10 mouse cellular contexts compared by ENCODE assay signal in the genomic region with DNA sequence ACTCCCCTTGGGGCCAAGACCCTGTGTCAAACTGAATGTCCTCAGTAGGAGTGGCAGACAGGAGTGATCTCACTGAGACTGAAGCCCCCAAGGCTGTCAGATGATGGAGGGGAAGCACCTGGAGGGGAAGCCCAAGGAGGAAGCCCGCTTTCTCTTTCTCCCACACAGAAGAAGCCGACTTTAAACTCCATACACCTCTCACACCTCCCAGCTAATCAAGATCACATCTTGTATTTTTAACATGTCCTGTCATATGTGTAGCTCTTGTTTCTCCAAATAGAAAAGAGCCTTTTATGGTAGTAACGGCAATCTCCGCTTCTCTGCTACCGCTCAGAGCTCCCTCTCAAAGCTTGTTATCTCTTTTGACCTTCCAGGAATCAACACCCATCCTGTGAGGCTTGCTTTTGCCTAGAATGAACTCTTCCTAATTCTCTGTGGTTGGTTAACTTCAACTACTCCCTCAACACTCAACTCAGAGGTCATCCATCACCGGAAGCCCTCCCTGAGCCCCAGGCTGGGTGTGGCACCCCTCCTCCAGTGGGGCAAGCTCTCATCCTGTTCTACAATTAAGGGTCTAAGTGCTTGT. TPM values are rescaled to one million over a fixed set of nuclear protein-coding genes. Genes with fewer than 3 reads are reported as not detected.
DNase-seq lines count a peak whose midpoint lies in the region; ATAC-seq lines count a peak whose summit lies in the region.
"Had no signal": no experiment of that assay in that cellular context is flagged by ENCODE, and none has a peak within 500 bp of the region (broad histone marks: within the 10 kb centered on the region; RNA-seq: fewer than 3 reads in every experiment).

No protein-coding gene starts in this region.

- H3K27ac ChIP-seq in heart, embryonic 15.5 days = peak overlapping the region; percentile 90
- H3K27ac ChIP-seq in hindbrain, embryonic 12.5 days = no peak overlapping the region
- no peak overlapping the region for H3K27ac ChIP-seq in hindbrain, embryonic 13.5 days
- H3K27ac ChIP-seq: embryonic facial prominence, embryonic 13.5 days had no signal

- peak overlapping the region; percentile 35; the same call in 1 of the 2 replicates for H3K4me3 ChIP-seq in heart, embryonic 15.5 days
- no peak overlapping the region for H3K4me3 ChIP-seq in hindbrain, embryonic 12.5 days
- H3K4me3 ChIP-seq in hindbrain, embryonic 13.5 days = no peak overlapping the region
- H3K4me3 ChIP-seq: embryonic facial prominence, embryonic 13.5 days had no signal

- DNase-seq in spleen, adult 12 weeks (ENCODE audit: low spot score) = peak; percentile 42
- no peak for DNase-seq in spleen, postnatal 14 days (ENCODE audit: low spot score in 2 of 2)
- DNase-seq in layer of hippocampus, adult 9-10 months (ENCODE audit: low spot score) = no peak

- H3K27me3 ChIP-seq in heart, embryonic 15.5 days = no peaks in the 10 kb centered on the region
- H3K27me3 ChIP-seq in hindbrain, embryonic 12.5 days = peaks cover 13% of the 10 kb centered on the region
- H3K27me3 ChIP-seq in hindbrain, embryonic 13.5 days = peaks cover 30% of the 10 kb centered on the region

- H3K9me3 ChIP-seq in heart, embryonic 15.5 days (replicated peaks) = no peaks in the 10 kb centered on the region
- H3K9me3 ChIP-seq in hindbrain, embryonic 12.5 days (replicated peaks) = no peaks in the 10 kb centered on the region
- H3K9me3 ChIP-seq in hindbrain, embryonic 13.5 days = no peaks in the 10 kb centered on the region
- H3K9me3 ChIP-seq: embryonic facial prominence, embryonic 13.5 days had no signal

- H3K4me2 ChIP-seq in heart, embryonic 15.5 days = peak overlapping the region; percentile 63
- no peak overlapping the region for H3K4me2 ChIP-seq in hindbrain, embryonic 12.5 days (replicated peaks)
- H3K4me2 ChIP-seq in hindbrain, embryonic 13.5 days = no peak overlapping the region
- H3K4me2 ChIP-seq: embryonic facial prominence, embryonic 13.5 days had no signal

- H3K36me3 ChIP-seq in heart, embryonic 15.5 days = peaks cover 2% of the 10 kb centered on the region; the same call in 1 of the 2 replicates
- no peaks in the 10 kb centered on the region for H3K36me3 ChIP-seq in hindbrain, embryonic 12.5 days
- H3K36me3 ChIP-seq in hindbrain, embryonic 13.5 days = no peaks in the 10 kb centered on the region
- H3K36me3 ChIP-seq: embryonic facial prominence, embryonic 13.5 days had no signal

- no peak overlapping the region; the same call in 1 of the 2 replicates for H3K9ac ChIP-seq in heart, embryonic 15.5 days
- H3K9ac ChIP-seq in hindbrain, embryonic 12.5 days = no peak overlapping the region
- no peak overlapping the region for H3K9ac ChIP-seq in hindbrain, embryonic 13.5 days
- H3K9ac ChIP-seq: embryonic facial prominence, embryonic 13.5 days had no signal

- 22% methylated on average over 6 of the region's 6 CpGs for WGBS in heart, embryonic 15.5 days
- WGBS in hindbrain, embryonic 12.5 days = 79% methylated on average over 6 of the region's 6 CpGs
- WGBS in hindbrain, embryonic 13.5 days = 88% methylated on average over 6 of the region's 6 CpGs

- H3K4me1 ChIP-seq in heart, embryonic 15.5 days (replicated peaks) = peaks cover 90% of the 10 kb centered on the region
- H3K4me1 ChIP-seq in hindbrain, embryonic 12.5 days = peaks cover 14% of the 10 kb centered on the region
- peaks cover 9% of the 10 kb centered on the region; the same call in 1 of the 2 replicates for H3K4me1 ChIP-seq in hindbrain, embryonic 13.5 days (replicated peaks)

- 0 out of 2 replicates have a peak, but pooled peaks have one; percentile 17 for ATAC-seq in heart, embryonic 15.5 days (replicated peaks; ENCODE audit: insufficient number of reproducible peaks, insufficient read depth, low FRiP score, low read depth)
- ATAC-seq in megakaryocyte, adult 5-6 weeks (ENCODE audit: poor library complexity, severe bottlenecking) = peak; percentile 49
- ATAC-seq in hindbrain, embryonic 12.5 days (ENCODE audit: low FRiP score) = no peak
- no peak for ATAC-seq in erythroid progenitor cell, adult 5-6 weeks (replicated peaks; ENCODE audit: low FRiP score, poor library complexity, severe bottlenecking)
- no peak for ATAC-seq in hindbrain, embryonic 13.5 days (ENCODE audit: low FRiP score)
- ATAC-seq: hindbrain, embryonic 16.5 days had no signal

RNA-seq across cellular contexts. Expression of gene Rcsd1, which starts 8.5 kb away (rescaled TPM):
- 90.4 and 98.4 TPM in 2 replicates for polyA plus RNA-seq in heart, embryonic 15.5 days (2015; fragmentation: Nextera tagmentation; extraction: Ambion mirVana)
- 82.1 and 88.8 TPM in 2 replicates for total RNA-seq in megakaryocyte, adult 5-6 weeks (2015)
- total RNA-seq in megakaryocyte, adult 5-6 weeks (2017) = 184 and 199 TPM in 2 replicates
- 16.8 and 18.4 TPM in 2 replicates for polyA plus RNA-seq in hindbrain, embryonic 12.5 days (2016; fragmentation: Nextera tagmentation; extraction: Ambion mirVana)
- total RNA-seq in erythroid progenitor cell, adult 5-6 weeks (2015; ENCODE audit: low replicate concordance) = 8.8 and 9.4 TPM in 2 replicates
- total RNA-seq in erythroid progenitor cell, adult 5-6 weeks (2017; ENCODE audit: low replicate concordance) = 19.9 and 23.1 TPM in 2 replicates
- polyA plus RNA-seq in hindbrain, embryonic 13.5 days (2015; fragmentation: Nextera tagmentation; extraction: Ambion mirVana) = 12.4 and 13.5 TPM in 2 replicates

Comparison
In these comparisons a context has a peak if more than half of its experiments do, and no peak if none do; other contexts are left out.
1. ATAC-seq: peak in heart, embryonic 15.5 days (single experiment) and megakaryocyte, adult 5-6 weeks (single experiment); none in hindbrain, embryonic 12.5 days (single experiment), erythroid progenitor cell, adult 5-6 weeks (single experiment) and hindbrain, embryonic 13.5 days (single experiment).